Mouse (Mus musculus) MEL (cell line): ENCODE results near the gene Pparg. TPM values are rescaled to one million over a fixed set of nuclear protein-coding genes. Genes with fewer than 3 reads are reported as not detected.

Experiments
- DNase-seq: peaks from one replicate; pipeline ENCODE4 v3.0.0; 2011; ENCODE audit warnings: low read depth, low spot score
- H3K27ac ChIP-seq: 2 replicates; pipeline ENCODE4 v1.5.1; 2012; ENCODE audit warnings: low read depth, mild to moderate bottlenecking, control low read depth, low read length, moderate library complexity; ENCODE audit not compliant: control insufficient read depth
- H3K27me3 ChIP-seq, 2 experiments: fragments of 150-350 bp in 1 of 2; sonication (generic) in 1 of 2; 2 replicates each; pipeline ENCODE4 v1.6.1; 2012; ENCODE audit warnings: low read length in 2 of 2, mild to moderate bottlenecking in 2 of 2, improper control_type of control experiment in 1 of 2, moderate library complexity in 1 of 2; ENCODE audit not compliant: insufficient read depth in 2 of 2, control insufficient read depth in 1 of 2
- H3K36me3 ChIP-seq, 2 experiments: 2 replicates each; pipeline ENCODE4 v1.6.1; 2012 to 2014; ENCODE audit warnings: low read length in 2 of 2, improper control_type of control experiment in 1 of 2, inconsistent platforms in 1 of 2, mild to moderate bottlenecking in 1 of 2; ENCODE audit not compliant: insufficient read depth in 2 of 2, control insufficient read depth in 1 of 2
- H3K4me1 ChIP-seq, 2 experiments: fragments of 150-350 bp in 1 of 2; sonication (generic) in 1 of 2; 2 replicates each; pipeline ENCODE4 v1.6.1; 2012; ENCODE audit warnings: low read length in 2 of 2, improper control_type of control experiment in 1 of 2, mild to moderate bottlenecking in 1 of 2; ENCODE audit not compliant: insufficient read depth in 2 of 2, control insufficient read depth in 1 of 2
- H3K4me3 ChIP-seq, 2 experiments: fragments of 150-350 bp in 1 of 2; sonication (generic) in 1 of 2; 2 replicates each; pipeline ENCODE4 v1.5.1; 2012; ENCODE audit warnings: low read depth in 2 of 2, low read length in 2 of 2, mild to moderate bottlenecking in 2 of 2, moderate library complexity in 2 of 2, control low read depth in 1 of 2, improper control_type of control experiment in 1 of 2; ENCODE audit not compliant: control insufficient read depth in 1 of 2, insufficient read depth in 1 of 2
- H3K79me2 ChIP-seq: 2 replicates; pipeline ENCODE4 v1.6.1; 2012; ENCODE audit warnings: mild to moderate bottlenecking, low read length, moderate library complexity; ENCODE audit not compliant: control insufficient read depth, poor library complexity, insufficient read depth
- H3K9ac ChIP-seq: 2 replicates; pipeline ENCODE4 v1.6.1; 2012; ENCODE audit warnings: low read depth, mild to moderate bottlenecking, control low read depth, low read length, moderate library complexity; ENCODE audit not compliant: control insufficient read depth, poor library complexity, severe bottlenecking
- H3K9me3 ChIP-seq: fragments of 150-350 bp; sonication (generic); replicated peaks from 2 replicates; pipeline ENCODE4 v1.6.1; 2012; ENCODE audit warnings: mild to moderate bottlenecking, low read length, improper control_type of control experiment, moderate library complexity; ENCODE audit not compliant: insufficient read depth
- CHD2 ChIP-seq: IDR thresholded peaks from 2 replicates; pipeline ENCODE4 v1.6.1; 2011; ENCODE audit warnings: low read length, improper control_type of control experiment
- CTCF ChIP-seq, 3 experiments: IDR thresholded peaks in 2 of 3; conservative IDR thresholded peaks in 1 of 3; 2 replicates each; pipeline ENCODE4 v1.5.1; 2011 to 2012; ENCODE audit warnings: low read length in 3 of 3, low read depth in 2 of 3, mild to moderate bottlenecking in 2 of 3, improper control_type of control experiment in 1 of 3, inconsistent platforms in 1 of 3, mixed read lengths in 1 of 3, moderate library complexity in 1 of 3; ENCODE audit not compliant: control insufficient read depth in 1 of 3, insufficient read depth in 1 of 3, poor library complexity in 1 of 3, severe bottlenecking in 1 of 3
- ETS1 ChIP-seq: IDR thresholded peaks from 2 replicates; pipeline ENCODE4 v1.6.1; 2012; ENCODE audit warnings: low read depth, mild to moderate bottlenecking, inconsistent platforms, low read length, improper control_type of control experiment, moderate library complexity
- GATA1 ChIP-seq: IDR thresholded peaks from 2 replicates; pipeline ENCODE4 v1.6.1; 2011; ENCODE audit warnings: low read depth, low read length, improper control_type of control experiment
- HCFC1 ChIP-seq: IDR thresholded peaks from 2 replicates; pipeline ENCODE4 v1.6.1; 2012; ENCODE audit warnings: low read depth, mild to moderate bottlenecking, inconsistent platforms, low read length, improper control_type of control experiment, moderate library complexity
- KAT2A ChIP-seq: conservative IDR thresholded peaks from 2 replicates; pipeline ENCODE4 v1.6.1; 2012; ENCODE audit warnings: low read depth, low read length, improper control_type of control experiment, inconsistent platforms
- MAZ ChIP-seq: IDR thresholded peaks from 2 replicates; pipeline ENCODE4 v1.6.1; 2012; ENCODE audit warnings: low read depth, mild to moderate bottlenecking, inconsistent platforms, low read length, improper control_type of control experiment
- MXI1 ChIP-seq: IDR thresholded peaks from 2 replicates; pipeline ENCODE4 v1.6.1; 2011; ENCODE audit warnings: mild to moderate bottlenecking, low read depth, low read length, improper control_type of control experiment
- MYC ChIP-seq: IDR thresholded peaks from 2 replicates; pipeline ENCODE4 v1.6.1; 2011; ENCODE audit warnings: low read depth, mild to moderate bottlenecking, low read length, improper control_type of control experiment, moderate library complexity
- NELFE ChIP-seq: IDR thresholded peaks from 2 replicates; pipeline ENCODE4 v1.6.1; 2011; ENCODE audit warnings: low read depth, low read length, improper control_type of control experiment
- NRF1 ChIP-seq: IDR thresholded peaks from 2 replicates; pipeline ENCODE4 v1.6.1; 2014; ENCODE audit warnings: low read depth, mild to moderate bottlenecking, inconsistent platforms, low read length, improper control_type of control experiment, moderate library complexity; ENCODE audit not compliant: poor library complexity, insufficient read depth, severe bottlenecking
- POLR2A ChIP-seq, 2 experiments: IDR thresholded peaks; 2 replicates each; pipeline ENCODE4 v1.6.1; 2011 to 2012; ENCODE audit warnings: low read length in 2 of 2, mild to moderate bottlenecking in 2 of 2, control low read depth in 1 of 2, improper control_type of control experiment in 1 of 2, low read depth in 1 of 2, moderate library complexity in 1 of 2; ENCODE audit not compliant: control insufficient read depth in 1 of 2, insufficient read depth in 1 of 2, poor library complexity in 1 of 2
- POLR2AphosphoS5 ChIP-seq: IDR thresholded peaks from 2 replicates; pipeline ENCODE4 v1.6.1; 2012; ENCODE audit warnings: low read depth, borderline replicate concordance, mild to moderate bottlenecking, inconsistent platforms, low read length, moderate library complexity, mixed read lengths
- RCOR1 ChIP-seq: IDR thresholded peaks from 2 replicates; pipeline ENCODE4 v1.6.1; 2012; ENCODE audit warnings: low read depth, mild to moderate bottlenecking, inconsistent platforms, low read length, improper control_type of control experiment
- SMC3 ChIP-seq: IDR thresholded peaks from 2 replicates; pipeline ENCODE4 v1.6.1; 2011; ENCODE audit warnings: low read depth, low read length, improper control_type of control experiment
- TAL1 ChIP-seq: IDR thresholded peaks from 2 replicates; pipeline ENCODE4 v1.6.1; 2012; ENCODE audit warnings: mild to moderate bottlenecking, inconsistent platforms, low read length, moderate library complexity, mixed read lengths
- ZC3H11A ChIP-seq: IDR thresholded peaks from 2 replicates; pipeline ENCODE4 v1.6.1; 2012; ENCODE audit warnings: low read depth, mild to moderate bottlenecking, inconsistent platforms, low read length, improper control_type of control experiment
- ZKSCAN1 ChIP-seq: IDR thresholded peaks from 2 replicates; pipeline ENCODE4 v1.6.1; 2012; ENCODE audit warnings: low read depth, mild to moderate bottlenecking, inconsistent platforms, low read length, improper control_type of control experiment, moderate library complexity
- ZMIZ1 ChIP-seq: IDR thresholded peaks from 2 replicates; pipeline ENCODE4 v1.6.1; 2012; ENCODE audit warnings: low read depth, mild to moderate bottlenecking, inconsistent platforms, low read length, improper control_type of control experiment, moderate library complexity
- polyA plus RNA-seq, 2 experiments: library from polyadenylated mRNA; stranded (reverse) in 1 of 2; unstranded in 1 of 2; fragments of >175 nt in 1 of 2; fragments of >200 nt in 1 of 2; gene quantifications; 2 replicates each; pipeline versions ENCODE4 v1.2.1 to v1.2.4; 2012; ENCODE audit warnings: low replicate concordance in 2 of 2, low read depth in 1 of 2; ENCODE audit not compliant: insufficient read length in 2 of 2, insufficient read depth in 1 of 2, missing spikeins in 1 of 2
- total RNA-seq: library from RNA; depleted of rRNA; stranded (reverse); fragments of 300-350 nt; gene quantifications from 2 replicates; pipeline ENCODE4 v1.2.3, GENCODE M21; 2012

Gene Pparg
- total and polyA plus RNA-seq, 3 experiments, result 0.08 to 0.15 TPM; not detected in 1

GRCm38 (mm10) chr6:115504160-115504558, 143.4 kb downstream of the Pparg start:
- Histone ChIP-seq H3K79me2 (no peaks in the 10 kb centered on the region), H3K4me1 (peaks cover 0 to 3% of the 10 kb centered on the region in 2 experiments; a peak in 1 of 4 replicates), H3K4me3 (no peak overlapping the region), H3K36me3 (no peaks in the 10 kb centered on the region), H3K9me3 (no peaks in the 10 kb centered on the region), H3K27me3 (no peaks in the 10 kb centered on the region), H3K27ac (no peak overlapping the region), H3K9ac (no peak overlapping the region)
- TF ChIP-seq MAZ (no peak), ZKSCAN1 (no peak), KAT2A (no peak), CHD2 (no peak), NRF1 (no peak), POLR2AphosphoS5 (no peak), HCFC1 (no peak), RCOR1 (no peak), POLR2A (IDR thresholded peaks at IDR 0.05; ENCODE audit: control insufficient read depth in 1 of 2, insufficient read depth in 1 of 2, low read depth in 1 of 2, low read length in 2 of 2, poor library complexity in 1 of 2) (no peak), MXI1 (no peak), ETS1 (no peak), MYC (no peak)
- DNase-seq, result no peak

- peaks cover 0 to 3% of the 10 kb centered on the region in 2 experiments; a peak in 1 of 4 replicates for H3K4me1 ChIP-seq
- no peak for DNase-seq
- H3K79me2 ChIP-seq, result no peaks in the 10 kb centered on the region
- no peaks in the 10 kb centered on the region for H3K36me3 ChIP-seq
- no peaks in the 10 kb centered on the region for H3K9me3 ChIP-seq
- H3K9ac ChIP-seq, result no peak overlapping the region
- no peak for TF ChIP-seq NELFE
- TF ChIP-seq ZMIZ1, result no peak
- TF ChIP-seq TAL1, result no peak
- no peak for TF ChIP-seq CTCF (IDR thresholded peaks at IDR 0.05 in 2 of 3, conservative IDR thresholded peaks at IDR 0.05 in 1 of 3; ENCODE audit: control insufficient read depth in 1 of 3, insufficient read depth in 1 of 3, low read depth in 2 of 3, low read length in 3 of 3, poor library complexity in 1 of 3, severe bottlenecking in 1 of 3)
- no peak for TF ChIP-seq SMC3
- no peak for TF ChIP-seq ZC3H11A
- no peak for TF ChIP-seq POLR2AphosphoS5
- no peak for TF ChIP-seq HCFC1
- no peak for TF ChIP-seq ZKSCAN1
- TF ChIP-seq GATA1, result no peak
- no peaks in the 10 kb centered on the region for H3K27me3 ChIP-seq
- H3K27ac ChIP-seq, result no peak overlapping the region
- H3K4me3 ChIP-seq, result no peak overlapping the region
These were observed 144.2 kb downstream of the Pparg start for GRCm38 (mm10) chr6:115504915-115505314.
